Mouse (Mus musculus) inflammation-experienced regulatory T-cells, adult 16 weeks (primary cell): ENCODE data around the gene Safb2. TPM values are rescaled to one million over a fixed set of nuclear protein-coding genes. Genes with fewer than 3 reads are reported as not detected.

ENCODE experiments used
- polyA plus RNA-seq: library from polyadenylated mRNA; unstranded; fragments of 100-300 nt; shearing (Covaris generic); gene quantifications from one replicate; pipeline ENCODE4 v1.2.1, GENCODE M21; 2017

Gene Safb2
- polyA plus RNA-seq = 197 TPM

GRCm38 (mm10) chr17:56584257-56585130 lies at the start of gene Safb2, which contains the start of gene Safb:
Gene Safb2 (minus strand): TSS chr17:56584585.
Gene Safb (plus strand): TSS chr17:56584825.

GRCm38 (mm10) chr17:56627530-56628277 lies 43.3 kb upstream of the Safb2 start, which contains the start of gene Catsperd:
Gene Catsperd (plus strand): TSS chr17:56628143.

GRCm38 (mm10) chr17:56626754-56627470 lies 42.5 kb upstream of the Safb2 start, which contains the start of gene Lonp1:
Gene Lonp1 (minus strand): TSS chr17:56626887.

GRCm38 (mm10) chr17:56613236-56613844 lies 29.0 kb upstream of the Safb2 start, which contains the start of gene Rpl36:
Gene Rpl36 (plus strand): TSS chr17:56613416.

GRCm38 (mm10) chr17:56609452-56610171 lies 25.2 kb upstream of the Safb2 start, which contains the start of gene 2410015M20Rik:
Gene 2410015M20Rik (minus strand): TSS chr17:56609771.

GRCm38 (mm10) chr17:56554122-56554551 lies 30.2 kb downstream of the Safb2 start, which contains the start of gene Gm20219:
Gene Gm20219 (minus strand): TSS chr17:56554387.

GRCm38 (mm10) chr17:56512310-56512709 lies 72.1 kb downstream of the Safb2 start, which contains the start of gene Znrf4:
Gene Znrf4 (minus strand): TSS chr17:56512431.

Other genes with a start within 250 kb of the Safb2 start
- gene Ptprs, start 108.1 kb downstream of the Safb2 start, polyA plus RNA-seq = 11.2 TPM
- gene Znrf4, start 72.2 kb downstream of the Safb2 start, polyA plus RNA-seq = not detected
- 1.00 TPM for gene Gm20219, start 30.2 kb downstream of the Safb2 start, polyA plus RNA-seq
- 192 TPM for gene Safb, start 240 bp upstream of the Safb2 start, polyA plus RNA-seq
- 221 TPM for gene 2410015M20Rik, start 25.2 kb upstream of the Safb2 start, polyA plus RNA-seq
- gene Rpl36, start 28.8 kb upstream of the Safb2 start, polyA plus RNA-seq = 1,818 TPM
- gene Lonp1, start 42.3 kb upstream of the Safb2 start, polyA plus RNA-seq = 12.7 TPM
- 2.7 TPM for gene Catsperd, start 43.6 kb upstream of the Safb2 start, polyA plus RNA-seq
- 115 TPM for gene Ranbp3, start 88.7 kb upstream of the Safb2 start, polyA plus RNA-seq
- gene Ndufa11, start 133.2 kb upstream of the Safb2 start, polyA plus RNA-seq = 257 TPM
- 8.2 TPM for gene Vmac, start 133.4 kb upstream of the Safb2 start, polyA plus RNA-seq
- gene Nrtn, start 172.9 kb upstream of the Safb2 start, polyA plus RNA-seq = not detected
- gene Dus3l, start 180.2 kb upstream of the Safb2 start, polyA plus RNA-seq = 64.7 TPM
- 2.4 TPM for gene Prr22, start 185.7 kb upstream of the Safb2 start, polyA plus RNA-seq
- gene Rfx2, start 246.4 kb upstream of the Safb2 start, polyA plus RNA-seq = 1.4 TPM